Mouse (Mus musculus) hindbrain, embryonic 13.5 days (tissue): Measurements from ENCODE around the gene Rapgef5. TPM values are rescaled to one million over a fixed set of nuclear protein-coding genes. Genes with fewer than 3 reads are reported as not detected.
A peak's percentile ranks its signal among the peaks of the same experiment; 100 is the strongest.

Experiments used
- ATAC-seq: fragments of 200-750 bp; cut with Nextera tagmentation; 2 replicates; pipeline ENCODE4 v1.8.0; 2017; ENCODE audit warnings: moderate TSS enrichment; ENCODE audit not compliant: low FRiP score
- H3K27ac ChIP-seq: fragments of 300-500 bp; sonication (generic); 2 replicates; pipeline ENCODE4 v1.5.1; 2015; ENCODE audit warnings: inconsistent platforms, mild to moderate bottlenecking, moderate library complexity
- H3K27me3 ChIP-seq: fragments of 300-500 bp; sonication (generic); 2 replicates; pipeline ENCODE4 v1.6.1; 2015; ENCODE audit warnings: mild to moderate bottlenecking, inconsistent platforms
- H3K36me3 ChIP-seq: fragments of 300-500 bp; sonication (generic); 2 replicates; pipeline ENCODE4 v1.6.1; 2015; ENCODE audit warnings: mild to moderate bottlenecking, inconsistent platforms
- H3K4me1 ChIP-seq: fragments of 300-500 bp; sonication (generic); replicated peaks from 2 replicates; pipeline ENCODE4 v1.6.1; 2015; ENCODE audit warnings: inconsistent platforms
- H3K4me2 ChIP-seq: fragments of 300-500 bp; sonication (generic); 2 replicates; pipeline ENCODE4 v1.6.1; 2015; ENCODE audit warnings: inconsistent platforms, mild to moderate bottlenecking, moderate library complexity
- H3K4me3 ChIP-seq: fragments of 300-500 bp; sonication (generic); 2 replicates; pipeline ENCODE4 v1.5.1; 2015; ENCODE audit warnings: mild to moderate bottlenecking, inconsistent platforms
- H3K9ac ChIP-seq: fragments of 300-500 bp; sonication (generic); 2 replicates; pipeline ENCODE4 v1.6.1; 2015; ENCODE audit warnings: mild to moderate bottlenecking, inconsistent platforms
- H3K9me3 ChIP-seq: fragments of 300-500 bp; sonication (generic); 2 replicates; pipeline ENCODE4 v1.6.1; 2016; ENCODE audit warnings: inconsistent platforms
- WGBS: fragments of 180-500 bp; shearing (Covaris S2); methylation state at CpG from one replicate; pipeline ENCODE4 v1.1.7; 2015; 5-methylcytosine and 5-hydroxymethylcytosine counted together
- polyA plus RNA-seq: library from polyadenylated mRNA; unstranded; fragments of >200 nt; fragmentation: Nextera tagmentation; extraction: Ambion mirVana; gene quantifications from 2 replicates; pipeline ENCODE4 v1.2.1, GENCODE M21; 2015

Gene Rapgef5
- polyA plus RNA-seq, 1 experiment from 2014 or later, result 52.4 TPM

GRCm38 (mm10) chr12:117806470-117806869, 290.2 kb downstream of the Rapgef5 start:
- no peak for ATAC-seq

GRCm38 (mm10) chr12:117807637-117808036, 291.4 kb downstream of the Rapgef5 start:
- 24% methylated on average over 8 of the region's 12 CpGs for WGBS
- H3K9ac ChIP-seq, result no peak overlapping the region
- H3K4me1 ChIP-seq, result peaks cover 52% of the 10 kb centered on the region
- no peaks in the 10 kb centered on the region for H3K36me3 ChIP-seq
- no peaks in the 10 kb centered on the region for H3K9me3 ChIP-seq
- no peak overlapping the region for H3K4me3 ChIP-seq
- peak overlapping the region; percentile 31; the same call in 1 of the 2 replicates for H3K27ac ChIP-seq
- peak overlapping the region; percentile 48 for H3K4me2 ChIP-seq
- ATAC-seq, result no peak
- peaks cover 40% of the 10 kb centered on the region for H3K27me3 ChIP-seq

More at GRCm38 (mm10) chr12:117806470-117806869, 290.2 kb downstream of the Rapgef5 start:
- peak overlapping the region; percentile 31; the same call in 1 of the 2 replicates for H3K27ac ChIP-seq
- H3K36me3 ChIP-seq, result no peaks in the 10 kb centered on the region
- WGBS, result 38% methylated on average over 4 of the region's 4 CpGs
- H3K9me3 ChIP-seq, result no peaks in the 10 kb centered on the region
- peaks cover 52% of the 10 kb centered on the region for H3K4me1 ChIP-seq
- H3K27me3 ChIP-seq, result peaks cover 28% of the 10 kb centered on the region
- no peak overlapping the region for H3K4me3 ChIP-seq
- H3K9ac ChIP-seq, result peak overlapping the region; percentile 36; the same call in 1 of the 2 replicates
- H3K4me2 ChIP-seq, result peak overlapping the region; percentile 40

- H3K9ac ChIP-seq, result no peak overlapping the region
- H3K9me3 ChIP-seq, result no peaks in the 10 kb centered on the region
- WGBS, result 27% methylated on average over 17 of the region's 17 CpGs
- H3K27ac ChIP-seq, result peak overlapping the region; percentile 69
- H3K4me2 ChIP-seq, result peak overlapping the region; percentile 48
- H3K4me1 ChIP-seq, result peaks cover 52% of the 10 kb centered on the region
- ATAC-seq, result no peak
- H3K36me3 ChIP-seq, result no peaks in the 10 kb centered on the region
- H3K27me3 ChIP-seq, result peaks cover 49% of the 10 kb centered on the region
- H3K4me3 ChIP-seq, result peak overlapping the region; percentile 14; the same call in 1 of the 2 replicates
These were observed 292.4 kb downstream of the Rapgef5 start for GRCm38 (mm10) chr12:117808355-117809326.
